ENCODE assay signal across 8 mouse cellular contexts in genomic region chr16:23239583-23239982, GRCm38 (mm10). TPM values are rescaled to one million over a fixed set of nuclear protein-coding genes. Genes with fewer than 3 reads are reported as not detected.
DNase-seq lines count a peak whose midpoint lies in the region; ATAC-seq and TF ChIP-seq lines count a peak whose summit lies in the region.
"Had no signal": no experiment of that assay in that cellular context is flagged by ENCODE, and none has a peak within 500 bp of the region (broad histone marks: within the 10 kb centered on the region; RNA-seq: fewer than 3 reads in every experiment).

No protein-coding gene starts in this region.

- no peak overlapping the region for H3K4me3 ChIP-seq in kidney, postnatal 0 days (replicated peaks; ENCODE audit: low read depth, low read length)
- H3K4me3 ChIP-seq in embryonic facial prominence, embryonic 14.5 days (ENCODE audit: low read depth, low read length): no peak overlapping the region
- no peak overlapping the region for H3K4me3 ChIP-seq in heart, embryonic 15.5 days
- H3K4me3 ChIP-seq in stomach, embryonic 14.5 days (ENCODE audit: low read depth, low read length): no peak overlapping the region
- no peak overlapping the region for H3K4me3 ChIP-seq in midbrain, embryonic 11.5 days (ENCODE audit: low read depth, low read length)
- no peak overlapping the region for H3K4me3 ChIP-seq in midbrain, postnatal 0 days (ENCODE audit: low read depth, low read length)

- 61% methylated on average over 6 of the region's 6 CpGs for WGBS in kidney, postnatal 0 days
- 66% methylated on average over 6 of the region's 6 CpGs for WGBS in embryonic facial prominence, embryonic 14.5 days
- WGBS in heart, embryonic 15.5 days: 22% methylated on average over 6 of the region's 6 CpGs
- WGBS in stomach, embryonic 14.5 days: 50% methylated on average over 6 of the region's 6 CpGs
- 83% methylated on average over 6 of the region's 6 CpGs for WGBS in midbrain, embryonic 11.5 days
- 84% methylated on average over 6 of the region's 6 CpGs for WGBS in midbrain, postnatal 0 days

- no peaks in the 10 kb centered on the region for H3K36me3 ChIP-seq in kidney, postnatal 0 days (ENCODE audit: insufficient read depth, low read length)
- H3K36me3 ChIP-seq in embryonic facial prominence, embryonic 14.5 days (ENCODE audit: control insufficient read depth, insufficient read depth, low read length): no peaks in the 10 kb centered on the region
- H3K36me3 ChIP-seq in heart, embryonic 15.5 days: no peaks in the 10 kb centered on the region
- H3K36me3 ChIP-seq in stomach, embryonic 14.5 days (ENCODE audit: control insufficient read depth, insufficient read depth, low read length): no peaks in the 10 kb centered on the region
- H3K36me3 ChIP-seq in midbrain, embryonic 11.5 days (ENCODE audit: control insufficient read depth, insufficient read depth, low read length): no peaks in the 10 kb centered on the region
- no peaks in the 10 kb centered on the region for H3K36me3 ChIP-seq in midbrain, postnatal 0 days (ENCODE audit: insufficient read depth, low read length)

- H3K27ac ChIP-seq in kidney, postnatal 0 days: peak overlapping the region; percentile 37; the same call in 1 of the 2 replicates
- peak overlapping the region; percentile 30; the same call in 1 of the 2 replicates for H3K27ac ChIP-seq in embryonic facial prominence, embryonic 14.5 days (replicated peaks; ENCODE audit: low read depth, low read length)
- H3K27ac ChIP-seq in heart, embryonic 15.5 days: peak overlapping the region; percentile 84
- H3K27ac ChIP-seq in stomach, embryonic 14.5 days (ENCODE audit: low read length): peak overlapping the region; percentile 74; the same call in 1 of the 2 replicates
- no peak overlapping the region for H3K27ac ChIP-seq in midbrain, embryonic 11.5 days (ENCODE audit: low read depth, low read length)
- no peak overlapping the region for H3K27ac ChIP-seq in midbrain, postnatal 0 days (ENCODE audit: low read depth, low read length)

- H3K4me2 ChIP-seq in kidney, postnatal 0 days (ENCODE audit: low read length): no peak overlapping the region
- H3K4me2 ChIP-seq in embryonic facial prominence, embryonic 14.5 days (ENCODE audit: low read depth, low read length): no peak overlapping the region
- no peak overlapping the region for H3K4me2 ChIP-seq in heart, embryonic 15.5 days
- H3K4me2 ChIP-seq in stomach, embryonic 14.5 days (replicated peaks; ENCODE audit: low read depth, low read length): no peak overlapping the region
- no peak overlapping the region for H3K4me2 ChIP-seq in midbrain, embryonic 11.5 days
- H3K4me2 ChIP-seq in midbrain, postnatal 0 days (ENCODE audit: low read depth, low read length, poor library complexity, severe bottlenecking): no peak overlapping the region
- H3K4me2 ChIP-seq: liver, embryonic 11.5 days had no signal

- H3K27me3 ChIP-seq in kidney, postnatal 0 days (ENCODE audit: insufficient read depth, low read length): no peaks in the 10 kb centered on the region
- no peaks in the 10 kb centered on the region for H3K27me3 ChIP-seq in embryonic facial prominence, embryonic 14.5 days (replicated peaks; ENCODE audit: control insufficient read depth, insufficient read depth, low read length)
- peaks cover 16% of the 10 kb centered on the region for H3K27me3 ChIP-seq in heart, embryonic 15.5 days
- no peaks in the 10 kb centered on the region for H3K27me3 ChIP-seq in stomach, embryonic 14.5 days (ENCODE audit: control insufficient read depth, insufficient read depth, low read length)
- no peaks in the 10 kb centered on the region for H3K27me3 ChIP-seq in midbrain, embryonic 11.5 days (ENCODE audit: control insufficient read depth, insufficient read depth, low read length)
- no peaks in the 10 kb centered on the region for H3K27me3 ChIP-seq in midbrain, postnatal 0 days (ENCODE audit: insufficient read depth, low read length)

- ATAC-seq in kidney, postnatal 0 days (replicated peaks; ENCODE audit: low FRiP score, low read depth): 0 out of 2 replicates have a peak, but pooled peaks have one; percentile 10
- ATAC-seq in embryonic facial prominence, embryonic 14.5 days (ENCODE audit: low read depth): no peak
- ATAC-seq in heart, embryonic 15.5 days (replicated peaks; ENCODE audit: insufficient number of reproducible peaks, insufficient read depth, low FRiP score, low read depth): peak; percentile 89
- ATAC-seq in stomach, embryonic 14.5 days (ENCODE audit: insufficient number of reproducible peaks, insufficient read depth, low FRiP score, low read depth): no peak
- ATAC-seq in midbrain, embryonic 11.5 days (ENCODE audit: low FRiP score): no peak
- ATAC-seq in midbrain, postnatal 0 days (ENCODE audit: low FRiP score): no peak

- TF ChIP-seq CTCF in kidney, postnatal 0 days (IDR thresholded peaks at IDR 0.05; ENCODE audit: low read depth): 0 out of 2 replicates have a peak, but pooled peaks have one; percentile 5
- no peak for TF ChIP-seq CTCF in midbrain, postnatal 0 days (IDR thresholded peaks at IDR 0.05)

- H3K9me3 ChIP-seq in kidney, postnatal 0 days (replicated peaks; ENCODE audit: low read length): no peaks in the 10 kb centered on the region
- H3K9me3 ChIP-seq in embryonic facial prominence, embryonic 14.5 days (ENCODE audit: control insufficient read depth, low read length): no peaks in the 10 kb centered on the region
- no peaks in the 10 kb centered on the region for H3K9me3 ChIP-seq in heart, embryonic 15.5 days (replicated peaks)
- H3K9me3 ChIP-seq in stomach, embryonic 14.5 days (ENCODE audit: control insufficient read depth, low read depth, low read length): no peaks in the 10 kb centered on the region
- no peaks in the 10 kb centered on the region for H3K9me3 ChIP-seq in midbrain, embryonic 11.5 days (ENCODE audit: control insufficient read depth, low read length)
- no peaks in the 10 kb centered on the region for H3K9me3 ChIP-seq in midbrain, postnatal 0 days (ENCODE audit: low read length)

- peaks cover 27% of the 10 kb centered on the region for H3K4me1 ChIP-seq in kidney, postnatal 0 days (replicated peaks; ENCODE audit: insufficient read depth, low read length)
- peaks cover 27% of the 10 kb centered on the region for H3K4me1 ChIP-seq in embryonic facial prominence, embryonic 14.5 days (ENCODE audit: control insufficient read depth, insufficient read depth, low read length)
- peaks cover 46% of the 10 kb centered on the region for H3K4me1 ChIP-seq in heart, embryonic 15.5 days (replicated peaks)
- H3K4me1 ChIP-seq in stomach, embryonic 14.5 days (ENCODE audit: control insufficient read depth, insufficient read depth, low read length): peaks cover 27% of the 10 kb centered on the region
- H3K4me1 ChIP-seq in midbrain, embryonic 11.5 days (ENCODE audit: control insufficient read depth, insufficient read depth, low read length): no peaks in the 10 kb centered on the region
- 0 out of 2 replicates have a peak, but pooled peaks cover 3% of the 10 kb centered on the region for H3K4me1 ChIP-seq in midbrain, postnatal 0 days (ENCODE audit: insufficient read depth, low read length)

- H3K9ac ChIP-seq in kidney, postnatal 0 days (ENCODE audit: low read depth, low read length): no peak overlapping the region
- H3K9ac ChIP-seq in embryonic facial prominence, embryonic 14.5 days (ENCODE audit: low read depth, low read length): no peak overlapping the region
- H3K9ac ChIP-seq in heart, embryonic 15.5 days: no peak overlapping the region
- no peak overlapping the region for H3K9ac ChIP-seq in stomach, embryonic 14.5 days (replicated peaks; ENCODE audit: low read depth, low read length)
- no peak overlapping the region for H3K9ac ChIP-seq in midbrain, embryonic 11.5 days (ENCODE audit: low read length)
- H3K9ac ChIP-seq in midbrain, postnatal 0 days (replicated peaks; ENCODE audit: low read length, poor library complexity, severe bottlenecking): no peak overlapping the region

- DNase-seq in kidney, postnatal 0 days (ENCODE audit: low spot score): no peak
- DNase-seq in kidney, adult 9 months: no peak
- no peak for DNase-seq in embryonic facial prominence, embryonic 14.5 days (ENCODE audit: low spot score)
- no peak for DNase-seq in midbrain, embryonic 11.5 days (ENCODE audit: low spot score, missing footprints)
- DNase-seq in midbrain, postnatal 0 days (ENCODE audit: low spot score): no peak

RNA-seq across cellular contexts. Expression of gene St6gal1, which starts 15.0 kb away (rescaled TPM):
- polyA plus RNA-seq in kidney, postnatal 0 days (2015; fragmentation: Nextera tagmentation; extraction: Ambion mirVana): 24.5 and 28.6 TPM in 2 replicates
- 20.3 and 21.0 TPM in 2 replicates for polyA plus RNA-seq in embryonic facial prominence, embryonic 14.5 days (2014; fragmentation: Nextera tagmentation; extraction: Ambion mirVana)
- polyA plus RNA-seq in heart, embryonic 15.5 days (2015; fragmentation: Nextera tagmentation; extraction: Ambion mirVana): 14.8 and 19.1 TPM in 2 replicates
- polyA plus RNA-seq in stomach, embryonic 14.5 days (2014; fragmentation: Nextera tagmentation; extraction: Ambion mirVana): 25.6 and 25.7 TPM in 2 replicates
- 31.8 and 34.1 TPM in 2 replicates for polyA plus RNA-seq in midbrain, embryonic 11.5 days (2014; fragmentation: Nextera tagmentation; extraction: Ambion mirVana)
- 17.7 and 20.6 TPM in 2 replicates for total RNA-seq in midbrain, postnatal 0 days (2014; rRNA removed)
- 8.5 and 12.0 TPM in 2 replicates for polyA plus RNA-seq in midbrain, postnatal 0 days (2015; fragmentation: Nextera tagmentation; extraction: Ambion mirVana)

Comparison
In these comparisons a context has a peak if more than half of its experiments do, and no peak if none do; other contexts are left out.
1. ATAC-seq: peak in kidney, postnatal 0 days (single experiment) and heart, embryonic 15.5 days (single experiment); none in embryonic facial prominence, embryonic 14.5 days (single experiment), stomach, embryonic 14.5 days (single experiment), midbrain, embryonic 11.5 days (single experiment) and midbrain, postnatal 0 days (single experiment).
2. H3K27ac ChIP-seq: peak in kidney, postnatal 0 days (single experiment), embryonic facial prominence, embryonic 14.5 days (single experiment), heart, embryonic 15.5 days (single experiment) and stomach, embryonic 14.5 days (single experiment); none in midbrain, embryonic 11.5 days (single experiment) and midbrain, postnatal 0 days (single experiment).